Mouse (Mus musculus) embryo, embryonic 9.5 days (tissue): ENCODE data around the gene Mtmr11.
"Not testable (repeated sequence)": the region's sequence is repeated elsewhere in the genome, so short reads cannot be mapped to it uniquely, and the experiment has no call there.

ENCODE experiments used
- DNase-seq: peaks from one replicate; pipeline ENCODE4 v3.0.0-alpha.2; 2017; ENCODE audit errors: extremely low spot score

Gene Mtmr11

GRCm38 (mm10) chr3:96172197-96173178 lies 10.7 kb downstream of the Mtmr11 start, which contains the start of gene Sf3b4:
TSS of gene Sf3b4 (plus strand) at chr3:96172332.
- DNase-seq = peak; percentile 97

DNA sequence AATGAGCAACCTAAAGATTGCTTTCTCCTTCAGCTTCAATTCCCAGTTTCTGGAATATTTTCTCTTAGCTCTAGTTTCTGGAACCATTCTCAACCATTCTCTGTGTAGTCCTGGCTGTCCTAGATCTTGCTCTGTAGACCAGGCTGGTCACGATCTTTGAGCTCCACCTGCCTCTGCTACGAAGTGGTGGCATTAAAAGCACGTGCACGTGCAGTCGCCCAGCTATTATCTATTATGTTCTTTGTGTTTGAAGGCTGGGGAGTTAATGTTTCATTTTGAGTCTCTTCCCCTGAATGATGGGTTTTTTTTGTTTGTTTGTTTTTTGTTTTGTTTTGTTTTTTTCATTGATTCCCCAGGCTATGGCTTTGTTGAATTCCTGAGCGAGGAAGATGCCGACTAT lies 11.4 kb downstream of the Mtmr11 start:
- DNase-seq = no peak

- DNase-seq = not testable (repeated sequence)
These were observed 12.2 kb downstream of the Mtmr11 start for GRCm38 (mm10) chr3:96174042-96174441.

DNA sequence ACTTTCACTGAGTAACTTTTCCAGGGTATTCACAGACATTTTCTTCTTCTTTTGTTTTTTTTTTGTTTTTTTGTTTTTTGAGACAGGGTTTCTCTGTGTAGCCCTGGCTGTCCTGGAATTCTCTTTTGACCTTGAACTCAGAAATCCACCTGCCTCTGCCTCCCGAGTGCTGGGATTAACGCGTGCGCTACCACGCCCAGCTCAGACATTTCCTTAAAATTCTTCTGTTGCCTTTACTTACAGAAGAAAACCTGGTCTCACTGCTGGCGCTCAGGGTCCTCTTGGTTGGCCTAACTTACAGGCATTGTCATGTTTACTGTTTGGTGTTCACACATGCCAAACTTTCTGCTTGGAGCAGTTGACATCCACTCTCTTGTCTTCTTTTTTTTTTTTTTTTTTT lies 13.4 kb downstream of the Mtmr11 start:
- no peak for DNase-seq

DNA sequence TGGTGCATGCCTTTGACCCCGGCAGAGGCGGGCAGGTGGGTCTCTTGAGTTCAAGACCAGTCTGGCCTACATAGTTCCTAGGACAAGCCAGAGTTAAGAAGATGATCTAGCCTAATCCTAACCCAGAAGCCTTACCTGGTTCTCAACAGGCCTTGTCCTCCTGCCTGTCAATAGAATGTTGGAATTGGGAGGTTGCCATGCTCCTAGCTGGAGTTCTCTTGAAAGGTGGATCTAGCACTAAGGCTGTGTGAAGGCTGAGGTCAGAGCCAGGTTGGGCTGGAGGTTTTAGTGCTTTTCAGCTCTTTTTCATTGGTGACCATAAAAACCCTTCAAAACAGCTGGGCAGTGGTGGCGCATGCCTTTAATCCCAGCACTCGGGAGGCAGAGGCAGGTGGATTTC lies 16.6 kb downstream of the Mtmr11 start:
- no peak for DNase-seq

- no peak for DNase-seq
These were observed 17.1 kb downstream of the Mtmr11 start for GRCm38 (mm10) chr3:96178902-96179301.

DNA sequence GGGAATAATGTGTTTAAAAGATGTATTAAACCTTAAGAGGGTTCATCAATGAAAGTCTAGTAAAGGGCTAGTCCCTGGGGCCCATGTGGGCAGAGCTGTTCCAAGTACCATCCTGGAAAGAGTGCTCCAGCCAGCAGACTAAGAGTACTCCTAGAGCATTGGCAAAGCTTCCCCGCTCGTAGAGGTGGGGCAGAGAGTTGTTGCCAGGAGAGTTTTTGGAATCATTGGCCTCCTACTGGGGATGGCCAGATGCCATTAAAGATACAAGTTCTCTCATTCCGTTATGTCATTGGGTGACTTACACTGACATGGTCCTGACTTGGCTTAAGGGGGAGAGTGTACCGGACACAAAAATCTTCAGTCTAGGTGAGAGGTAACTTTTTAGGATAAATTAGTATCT lies 17.7 kb downstream of the Mtmr11 start:
- no peak for DNase-seq

DNA sequence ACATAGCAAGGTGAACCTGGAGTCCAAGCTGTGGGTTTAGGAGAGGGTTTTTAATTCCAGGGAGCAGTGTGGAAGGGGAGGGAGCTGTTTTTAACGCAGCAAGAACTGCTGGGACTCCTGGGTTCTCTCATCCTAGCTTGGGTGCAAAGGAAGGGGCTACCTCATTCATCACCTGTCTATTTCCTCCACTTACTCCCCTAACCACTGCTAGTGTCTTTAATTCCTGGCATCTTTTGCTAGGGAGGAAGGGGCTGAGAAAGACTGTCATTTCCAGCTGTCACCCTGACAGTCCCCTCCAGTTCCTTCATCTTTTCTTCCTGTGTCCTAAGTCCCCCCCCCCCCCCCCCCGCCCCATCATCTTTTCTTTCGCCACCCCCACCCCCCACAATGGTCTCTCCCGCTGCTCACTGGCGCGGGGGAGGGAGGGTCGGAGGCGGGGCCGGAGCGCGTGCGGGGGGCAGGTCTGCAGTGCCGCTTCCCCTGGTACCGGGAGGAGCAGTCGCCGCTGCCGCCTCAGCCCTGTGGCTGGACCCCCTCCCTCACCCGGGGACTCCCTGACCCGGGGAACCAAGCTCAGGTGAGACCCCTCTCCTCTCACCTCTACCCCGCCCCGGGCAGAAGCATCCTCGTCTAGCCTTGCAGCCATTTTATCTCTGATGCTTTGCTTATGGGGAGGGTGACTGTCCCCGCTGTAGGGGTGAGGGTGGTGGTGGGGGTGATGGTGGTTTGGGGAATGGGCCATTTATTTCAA lies 19.1 kb downstream of the Mtmr11 start, which contains the start of gene Sv2a:
TSS of gene Sv2a (plus strand) at position 425 of the 751 bp plus-strand sequence.
- DNase-seq = peak; percentile 66

DNA sequence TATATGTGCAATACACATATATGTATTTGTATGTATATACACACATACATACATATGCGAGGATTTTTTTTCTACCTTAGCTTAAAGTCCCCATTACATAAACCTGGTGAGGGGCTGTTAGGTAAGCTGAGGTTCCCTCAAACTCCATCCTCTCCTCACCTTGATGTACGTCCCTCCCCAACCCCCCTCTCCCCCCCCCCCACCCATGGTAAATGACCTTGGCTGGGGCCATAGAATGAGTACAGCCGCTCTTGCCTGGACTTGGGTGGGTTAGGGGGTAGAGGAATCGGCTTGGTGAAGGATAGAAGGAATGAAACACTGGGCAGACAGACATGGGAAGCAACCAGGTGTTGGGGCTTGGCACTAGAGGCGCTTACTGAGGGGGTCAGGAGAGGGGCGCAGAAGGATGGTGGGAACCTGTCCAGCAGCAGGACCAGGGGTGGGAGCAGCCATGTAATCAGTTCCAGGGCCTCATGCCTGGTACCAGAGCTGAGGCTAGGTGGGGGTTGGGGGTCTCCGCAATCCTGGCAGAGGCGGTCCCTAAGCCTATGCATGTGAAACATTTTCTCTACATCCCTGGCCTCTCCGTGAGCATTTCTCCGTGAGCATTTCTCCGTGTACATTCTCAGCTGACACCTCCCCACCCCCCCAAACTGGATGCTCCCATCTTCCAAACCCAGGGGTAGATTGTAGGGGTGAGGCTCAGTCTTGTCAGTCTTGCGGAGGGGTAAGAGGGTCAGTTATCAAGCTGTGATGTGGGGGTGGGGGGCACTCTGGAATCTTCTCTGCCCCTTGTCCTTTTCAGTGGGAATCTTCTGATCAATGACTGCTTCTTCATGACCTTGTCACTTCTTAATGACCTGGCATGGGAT lies 19.9 kb downstream of the Mtmr11 start:
- no peak for DNase-seq

DNA sequence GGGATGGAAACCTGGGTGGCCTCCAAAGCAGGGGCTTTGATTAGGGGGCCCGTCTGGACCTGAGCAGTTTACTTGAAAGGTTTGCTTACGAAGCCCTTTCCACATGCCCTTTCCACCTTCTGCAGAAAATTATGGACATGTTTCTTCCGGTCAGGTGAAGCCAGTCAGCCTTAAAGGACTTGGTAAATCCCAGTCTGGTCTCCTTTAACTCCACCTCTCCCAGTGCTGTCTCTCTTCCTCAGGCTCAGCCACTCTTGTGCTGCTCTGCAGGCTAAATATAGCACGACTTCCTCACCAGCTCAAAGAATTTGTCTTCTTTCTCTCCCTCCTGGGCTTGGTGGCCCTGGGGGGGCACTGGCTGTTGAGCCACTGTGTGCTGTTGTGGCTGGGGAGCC lies 20.6 kb downstream of the Mtmr11 start:
- no peak for DNase-seq

DNA sequence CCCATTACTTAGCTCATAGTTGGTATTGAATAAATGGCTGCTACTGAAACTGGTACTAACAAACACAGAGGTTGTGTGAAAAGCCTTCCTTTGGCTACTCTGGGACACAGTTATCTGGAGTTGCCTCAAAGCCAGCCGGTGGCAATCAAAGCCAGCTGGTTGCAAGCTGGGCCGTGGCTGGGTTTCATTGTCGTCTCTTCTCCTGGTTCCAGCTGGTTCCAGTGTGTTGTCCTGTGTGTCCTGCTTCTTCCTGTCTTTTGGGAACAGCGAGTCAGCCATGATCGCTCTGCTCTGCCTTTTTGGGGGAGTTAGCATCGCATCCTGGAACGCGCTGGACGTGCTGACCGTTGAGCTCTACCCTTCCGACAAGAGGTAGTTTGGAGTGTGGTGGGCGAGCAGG lies 31.2 kb downstream of the Mtmr11 start:
- DNase-seq = no peak

DNA sequence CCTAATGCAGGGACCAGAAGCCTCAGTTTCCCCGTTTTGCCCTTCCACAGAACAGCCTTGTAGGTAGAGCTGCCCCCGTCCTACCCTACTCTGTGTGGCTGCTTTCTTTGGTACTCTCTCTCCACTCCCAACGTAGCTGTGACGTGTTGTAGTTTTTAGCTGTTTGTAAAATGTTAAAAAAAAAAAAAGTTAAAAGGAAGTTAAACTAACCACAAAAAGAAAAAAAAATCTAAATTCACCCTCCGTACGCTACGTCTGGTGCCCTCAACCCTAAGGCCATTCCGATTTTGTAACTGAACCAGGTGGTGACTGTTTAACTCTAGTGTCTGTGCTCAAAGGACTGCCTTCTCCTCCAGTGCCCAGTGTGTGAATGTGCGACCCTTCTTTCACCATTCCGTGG lies 33.2 kb downstream of the Mtmr11 start:
- DNase-seq = no peak

DNA sequence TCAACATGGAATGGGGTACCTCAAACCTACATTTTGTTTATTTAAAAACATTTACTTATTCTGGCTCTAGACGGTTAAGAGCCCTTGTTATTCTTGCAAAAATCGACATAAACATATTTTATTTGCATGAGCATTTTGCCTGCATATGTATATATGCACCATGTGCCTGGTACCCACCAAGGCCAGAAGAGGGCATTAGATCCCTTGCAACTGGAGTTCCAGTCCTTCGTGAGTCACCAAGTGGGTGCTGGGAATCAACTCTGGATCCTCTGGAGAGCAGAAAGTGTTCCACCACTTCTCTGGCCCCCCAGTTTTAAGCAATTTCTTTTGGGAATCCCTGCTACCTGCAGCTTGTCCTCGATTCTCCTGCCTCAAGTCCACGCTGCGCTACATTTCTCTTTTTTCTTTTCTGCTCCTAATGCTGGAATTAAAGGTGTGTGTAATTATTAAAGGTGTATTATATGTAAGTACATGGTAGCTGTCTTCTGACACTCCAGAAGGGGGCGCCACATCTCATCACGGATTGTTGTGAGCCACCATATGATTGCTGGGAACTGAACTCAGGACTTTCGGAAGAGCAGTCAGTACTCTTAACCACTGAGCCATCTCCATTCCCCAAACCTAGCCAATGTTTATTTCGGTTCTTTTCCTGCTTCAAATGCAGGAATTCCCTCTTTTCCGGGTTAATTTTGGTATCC lies 34.0 kb downstream of the Mtmr11 start:
- no peak for DNase-seq

- DNase-seq = no peak
These were observed 34.8 kb downstream of the Mtmr11 start for GRCm38 (mm10) chr3:96196437-96197128.

DNA sequence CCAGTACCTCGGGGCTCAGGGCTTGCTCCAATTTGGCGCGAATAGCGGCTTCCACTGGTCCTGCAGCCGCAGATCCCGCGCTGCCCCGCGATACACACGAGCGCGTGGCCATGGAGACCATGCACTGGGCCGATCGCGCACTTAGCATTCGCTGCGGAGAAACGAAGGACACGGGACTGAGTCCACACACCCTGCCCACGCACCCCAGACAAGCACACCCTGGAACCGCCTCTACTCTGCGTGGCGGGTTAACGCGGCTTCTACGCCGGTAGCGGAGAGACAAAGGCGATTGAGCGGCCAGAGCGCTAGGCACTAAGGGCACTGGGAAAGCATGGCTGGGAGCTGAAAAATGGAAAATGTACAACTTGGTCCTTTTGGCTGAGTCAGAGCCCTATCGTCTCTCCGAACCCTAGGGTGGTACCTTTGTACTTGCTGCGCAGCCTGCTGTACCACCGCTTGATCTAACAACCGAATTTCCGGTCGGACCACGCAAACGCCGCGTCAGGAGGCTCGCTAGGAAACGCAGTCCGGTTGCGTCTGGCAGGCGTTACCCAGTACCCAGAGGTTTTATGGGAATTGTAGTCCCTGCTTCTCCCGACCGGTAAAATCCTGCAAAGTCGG lies 35.4 kb downstream of the Mtmr11 start:
- peak; percentile 90 for DNase-seq

GRCm38 (mm10) chr3:96198181-96198580 lies 36.4 kb downstream of the Mtmr11 start:
- DNase-seq = no peak

GRCm38 (mm10) chr3:96198601-96199251 lies 36.9 kb downstream of the Mtmr11 start:
- DNase-seq = not testable (repeated sequence)

DNA sequence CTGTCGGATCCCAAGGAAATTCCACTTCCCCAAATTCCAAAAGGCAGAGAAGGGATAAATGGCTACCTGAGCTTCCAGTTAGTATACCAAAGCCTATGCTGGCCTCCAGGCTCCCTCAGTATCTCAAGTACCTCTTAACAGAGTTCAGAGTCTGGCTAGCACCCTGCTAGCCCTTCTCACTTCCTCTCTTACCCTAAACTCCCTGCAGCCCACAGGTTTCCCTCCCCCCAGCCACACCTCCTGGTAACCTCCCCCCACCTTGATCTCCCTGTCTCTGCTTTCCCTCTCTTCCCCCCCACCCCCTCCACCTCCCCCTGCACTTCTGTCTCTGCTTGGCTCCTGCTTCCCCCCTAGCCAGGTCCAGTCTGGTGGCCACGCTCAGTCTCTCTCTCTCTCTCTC lies 37.9 kb downstream of the Mtmr11 start:
- DNase-seq = no peak

GRCm38 (mm10) chr3:96207819-96208218 lies 46.0 kb downstream of the Mtmr11 start:
- no peak for DNase-seq
